Mouse (Mus musculus): ENCODE data around the gene Zfp30. TPM values are rescaled to one million over a fixed set of nuclear protein-coding genes. Genes with fewer than 3 reads are reported as not detected.

The Zfp30 gene
- polyA plus RNA-seq, 1 experiment from 2014 or later, result 0.54 TPM

DNA sequence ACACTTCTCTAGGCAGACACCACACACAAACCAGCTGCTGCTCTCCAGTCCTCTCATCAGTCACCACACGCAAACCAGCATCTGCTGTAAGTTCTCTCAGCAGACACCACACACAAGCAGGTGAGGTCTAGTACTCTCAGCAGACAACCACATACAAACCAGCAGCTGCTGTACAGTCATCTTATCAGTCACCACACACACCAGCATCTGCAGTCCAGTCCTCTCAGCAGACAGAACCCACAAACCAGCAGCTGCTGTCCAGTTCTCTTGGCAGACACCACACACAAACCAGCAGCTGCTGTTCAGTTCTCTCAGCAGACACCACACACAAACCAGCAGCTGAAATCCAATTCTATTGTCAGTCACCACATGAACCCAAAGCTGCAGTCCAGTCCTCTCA, 53.0 kb downstream of the Zfp30 start:
- WGBS (ENCODE audit: insufficient replicate concordance), result 74% methylated on average over 1 of the region's 1 CpGs
- H3K4me1 ChIP-seq (replicated peaks), result no peaks in the 10 kb centered on the region
- H3K9me3 ChIP-seq (replicated peaks), result no peaks in the 10 kb centered on the region
- no peak overlapping the region for H3K4me3 ChIP-seq (replicated peaks)
- H3K27ac ChIP-seq (replicated peaks), result no peak overlapping the region
- no peaks in the 10 kb centered on the region for H3K27me3 ChIP-seq
- 0 out of 2 replicates have a peak, but pooled peaks cover 3% of the 10 kb centered on the region for H3K36me3 ChIP-seq (replicated peaks)
- no peak for ATAC-seq (ENCODE audit: insufficient read depth)
- no peak overlapping the region for H3K4me2 ChIP-seq
- H3K9ac ChIP-seq, result no peak overlapping the region

DNA sequence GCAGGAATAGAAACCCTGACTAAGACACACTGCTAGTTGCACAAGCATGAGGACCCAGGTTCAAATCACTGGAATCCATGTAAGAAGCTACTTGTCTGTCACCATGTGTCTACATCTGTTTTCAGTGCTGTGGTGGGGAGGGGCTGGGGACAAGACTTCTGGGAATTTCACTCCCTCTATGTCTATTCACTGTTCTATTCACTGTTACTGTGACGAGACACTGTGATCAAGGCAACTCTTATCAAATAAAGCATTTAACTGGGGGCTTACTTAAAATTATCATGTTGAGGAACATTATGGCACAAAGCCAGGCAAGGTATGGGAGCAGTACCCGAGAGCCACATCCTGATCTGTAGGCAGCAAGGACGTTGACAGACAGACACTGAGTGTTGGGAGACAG, 55.5 kb downstream of the Zfp30 start:
- Histone ChIP-seq H3K27ac (replicated peaks) (no peak overlapping the region), H3K9me3 (replicated peaks) (no peaks in the 10 kb centered on the region), H3K27me3 (no peaks in the 10 kb centered on the region), H3K4me3 (replicated peaks) (no peak overlapping the region), H3K4me2 (no peak overlapping the region), H3K4me1 (replicated peaks) (no peaks in the 10 kb centered on the region), H3K9ac (no peak overlapping the region), H3K36me3 (replicated peaks) (no peaks in the 10 kb centered on the region)
- ATAC-seq (ENCODE audit: insufficient read depth), result no peak
- WGBS (ENCODE audit: insufficient replicate concordance), result 52% methylated on average over 3 of the region's 3 CpGs

DNA sequence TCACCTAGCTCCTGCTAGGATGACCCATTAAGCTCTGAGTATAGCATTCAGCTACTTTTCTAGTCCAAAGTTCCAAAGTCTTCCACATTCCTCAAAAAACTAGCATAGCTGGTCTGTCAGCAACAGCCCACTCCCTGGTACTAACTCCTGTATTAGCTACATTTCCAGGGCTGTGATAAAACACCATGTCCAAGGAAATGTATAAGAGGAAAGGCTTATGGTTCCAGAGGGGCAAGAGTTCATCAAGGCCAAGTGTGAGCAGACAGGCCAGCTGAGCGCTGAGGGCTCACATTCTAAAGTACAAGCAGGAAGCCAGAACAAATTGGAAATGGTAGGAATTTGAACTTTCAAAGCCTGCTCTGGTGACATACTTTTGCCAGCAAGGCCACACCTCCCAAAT, 58.3 kb downstream of the Zfp30 start:
- H3K4me2 ChIP-seq, result no peak overlapping the region
- H3K9me3 ChIP-seq (replicated peaks), result no peaks in the 10 kb centered on the region
- H3K27ac ChIP-seq (replicated peaks), result no peak overlapping the region
- 68% methylated on average over 1 of the region's 1 CpGs for WGBS (ENCODE audit: insufficient replicate concordance)
- no peak overlapping the region for H3K4me3 ChIP-seq (replicated peaks)
- 0 out of 2 replicates have a peak, but pooled peaks cover 12% of the 10 kb centered on the region for H3K36me3 ChIP-seq (replicated peaks)
- H3K9ac ChIP-seq, result no peak overlapping the region
- ATAC-seq (ENCODE audit: insufficient read depth), result no peak
- no peaks in the 10 kb centered on the region for H3K4me1 ChIP-seq (replicated peaks)
- no peaks in the 10 kb centered on the region for H3K27me3 ChIP-seq

MicroRNA genes within 50 kb of the gene (microRNA counts, 519-probe panel; counts per million panel counts)
- microRNA mmu-miR-1964, result 2,140 counts per million, percentile 30 among the panel's probes with 10 or more counts

Small RNA genes within 50 kb of the gene (microRNA-seq; reads per million reads assigned to microRNA genes)
- 4.8 reads per million, percentile 16 among the genes with 10 or more reads in this experiment for gene Mir1964

Other genes starting within 250 kb of the Zfp30 start
- gene Catsperg2, start 57.0 kb upstream of the Zfp30 start, polyA plus RNA-seq (2015; fragmentation: Nextera tagmentation; extraction: Ambion mirVana), result not detected in 2 replicates
- gene Zfp84, start 15.4 kb upstream of the Zfp30 start, polyA plus RNA-seq (2015; fragmentation: Nextera tagmentation; extraction: Ambion mirVana), result 3.2 TPM in 2 replicates
- gene Zfp790, start 32.1 kb downstream of the Zfp30 start, polyA plus RNA-seq (2015; fragmentation: Nextera tagmentation; extraction: Ambion mirVana), result 2.9 and 4.1 TPM in 2 replicates
- gene Zfp940, start 69.7 kb downstream of the Zfp30 start, polyA plus RNA-seq (2015; fragmentation: Nextera tagmentation; extraction: Ambion mirVana), result 0.36 and 0.83 TPM in 2 replicates
- 0.91 and 0.97 TPM in 2 replicates for gene Zfp420, start 76.0 kb downstream of the Zfp30 start, polyA plus RNA-seq (2015; fragmentation: Nextera tagmentation; extraction: Ambion mirVana)
- gene Zfp27, start 122.6 kb downstream of the Zfp30 start, polyA plus RNA-seq (2015; fragmentation: Nextera tagmentation; extraction: Ambion mirVana), result 1.4 and 1.7 TPM in 2 replicates
- 0.35 and 0.39 TPM in 2 replicates for gene Zfp383, start 124.2 kb downstream of the Zfp30 start, polyA plus RNA-seq (2015; fragmentation: Nextera tagmentation; extraction: Ambion mirVana)
- gene Zfp74, start 170.1 kb downstream of the Zfp30 start, polyA plus RNA-seq (2015; fragmentation: Nextera tagmentation; extraction: Ambion mirVana), result 1.5 and 1.8 TPM in 2 replicates
- 8.2 and 12.5 TPM in 2 replicates for gene Zfp568, start 200.0 kb downstream of the Zfp30 start, polyA plus RNA-seq (2015; fragmentation: Nextera tagmentation; extraction: Ambion mirVana)

Measured in liver, embryonic 15.5 days (tissue).